Mouse (Mus musculus) lung, postnatal 4 days (tissue): ENCODE data around the gene Gm11555.
"Not testable (repeated sequence)": the region's sequence is repeated elsewhere in the genome, so short reads cannot be mapped to it uniquely, and the experiment has no call there.

ENCODE experiments used
- DNase-seq, 2 experiments: peaks; one replicate each; pipeline ENCODE4 v3.0.0; 2021

Gene Gm11555

GRCm38 (mm10) chr11:99650136-99650535, at the start of gene Gm11555:
Gene Gm11555, minus strand, starts transcription at chr11:99650236.
- DNase-seq = no peak

DNA sequence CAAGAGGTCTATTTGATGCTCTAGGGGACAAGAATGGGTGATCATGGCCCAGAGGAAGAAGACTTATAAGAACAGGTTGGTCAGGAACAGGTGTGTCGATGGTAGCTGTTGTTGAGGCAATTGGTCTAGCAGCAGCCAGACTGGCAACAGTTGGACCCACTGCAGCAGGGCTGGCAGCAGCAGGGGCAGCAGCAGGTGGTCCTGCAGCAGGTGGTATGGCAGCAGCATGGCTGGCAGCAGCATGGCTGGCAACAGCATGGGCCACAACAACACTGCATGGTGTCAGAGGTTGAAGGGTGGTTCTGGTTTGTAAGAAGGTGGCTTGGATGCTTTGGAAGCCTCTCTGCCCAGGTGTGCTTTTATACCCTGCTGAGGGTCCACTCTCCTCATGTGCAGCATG, 40.4 kb upstream of the Gm11555 start, which contains the start of gene Gm14190:
Gene Gm14190, minus strand, starts transcription at position 278 of the 400 bp plus-strand sequence.
- no peak for DNase-seq

DNA sequence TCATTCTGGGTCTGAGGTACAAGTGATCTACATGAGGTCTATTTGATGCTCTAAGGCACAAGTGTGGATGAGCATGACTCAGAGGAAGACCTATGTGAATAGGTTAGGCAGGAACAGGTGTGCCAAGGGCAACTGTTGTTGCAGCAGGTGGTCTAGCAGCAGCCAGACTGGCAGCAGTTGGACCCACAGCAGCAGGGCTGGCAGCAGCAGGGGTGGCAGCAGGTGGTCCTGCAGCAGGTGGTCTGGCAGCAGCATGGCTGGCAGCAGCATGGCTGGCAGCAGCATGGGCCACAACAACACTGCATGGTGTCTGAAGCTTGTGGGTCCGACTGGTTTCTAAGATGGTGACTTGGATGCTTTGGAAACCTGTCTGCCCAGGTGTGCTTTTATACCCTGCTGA, 35.2 kb upstream of the Gm11555 start:
- not testable (repeated sequence) for DNase-seq

DNA sequence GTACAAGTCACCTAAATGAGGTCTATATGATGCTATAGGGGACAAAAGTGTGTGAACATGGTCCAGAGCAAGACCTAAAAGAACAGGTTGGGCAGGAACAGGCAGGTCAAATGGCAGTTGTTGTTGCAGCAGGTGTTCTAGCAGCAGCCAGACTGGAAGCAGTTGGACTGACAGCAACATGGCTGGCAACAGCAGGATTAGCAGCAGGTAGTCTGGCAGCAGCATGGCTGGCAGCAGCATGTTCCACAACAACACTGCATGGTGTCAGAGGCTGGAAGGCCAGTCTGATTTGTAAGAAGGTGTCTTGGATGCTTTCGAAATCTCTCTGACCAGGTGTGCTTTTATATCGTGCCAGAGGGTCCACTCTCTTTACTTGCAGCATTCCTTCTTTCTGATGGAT, 33.4 kb upstream of the Gm11555 start:
- no peak for DNase-seq

GRCm38 (mm10) chr11:99665860-99666259, 15.8 kb upstream of the Gm11555 start, which contains the start of gene Krtap4-6:
Gene Krtap4-6, minus strand, starts transcription at chr11:99665960.
- no peak for DNase-seq

GRCm38 (mm10) chr11:99662802-99663201, 12.8 kb upstream of the Gm11555 start:
- no peak for DNase-seq

DNA sequence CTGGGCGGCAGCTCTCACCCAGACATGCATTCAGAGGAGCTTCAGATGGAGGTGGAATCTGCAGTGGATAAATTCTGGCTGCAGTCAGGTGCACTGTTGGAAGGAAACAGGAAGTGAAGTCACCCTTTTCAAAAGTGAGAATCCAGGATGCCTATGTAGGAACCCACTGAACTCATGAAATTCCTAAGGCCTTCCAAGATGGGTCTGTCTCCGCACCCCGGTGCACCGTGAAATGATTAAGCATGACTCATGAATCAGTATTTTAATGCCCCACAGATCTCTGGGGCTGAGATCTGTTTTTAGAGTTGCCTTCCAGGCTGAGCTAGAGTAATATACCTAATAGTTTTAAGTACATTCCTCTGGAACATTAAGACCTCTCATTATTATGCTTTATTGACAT, 9.2 kb upstream of the Gm11555 start:
- no peak for DNase-seq

- not testable (repeated sequence) for DNase-seq
Observed at GRCm38 (mm10) chr11:99658467-99659010, 8.5 kb upstream of the Gm11555 start, which contains the start of gene Gm11563. Gene Gm11563, minus strand, starts transcription at chr11:99658960.

- no peak for DNase-seq
Observed at GRCm38 (mm10) chr11:99657051-99657450, 7.0 kb upstream of the Gm11555 start.

DNA sequence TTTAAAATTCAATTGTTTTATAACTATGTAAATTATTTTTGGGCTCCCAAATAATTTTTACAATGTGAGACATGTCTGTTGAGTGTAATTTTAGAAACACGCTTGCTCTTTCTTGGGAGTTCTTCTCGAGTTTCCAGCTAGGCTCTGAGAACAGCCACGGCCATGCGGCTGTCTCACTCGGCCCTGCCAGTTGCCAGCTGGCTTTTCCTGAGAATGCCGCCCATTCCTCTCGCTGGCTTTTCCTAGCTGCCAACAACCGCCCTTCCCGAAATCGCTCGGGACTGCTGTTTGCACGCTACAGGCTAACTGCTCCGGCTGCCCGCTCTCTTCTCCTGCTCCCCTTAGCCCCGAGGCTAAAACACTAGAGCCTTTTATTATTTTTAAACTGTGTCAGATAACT, 3.6 kb downstream of the Gm11555 start:
- DNase-seq = no peak

DNA sequence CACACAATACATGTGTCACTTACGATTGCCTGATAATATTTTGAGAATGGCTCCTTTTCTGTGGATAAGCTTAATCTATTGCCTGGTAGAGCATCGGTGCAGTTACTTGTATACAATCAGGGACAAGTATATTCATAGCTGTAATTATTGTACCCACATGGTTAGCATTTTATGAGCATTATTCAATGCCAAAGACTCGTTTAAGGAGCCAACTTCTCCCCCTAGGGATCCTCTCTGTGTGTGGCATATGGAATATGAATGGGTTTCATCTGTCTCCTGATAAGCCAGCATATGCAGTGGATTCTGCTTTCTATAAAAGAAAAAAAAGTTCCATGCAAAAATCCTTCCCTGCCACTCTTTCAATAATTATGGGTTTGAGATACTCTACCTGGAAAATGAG, 5.7 kb downstream of the Gm11555 start:
- no peak for DNase-seq

DNA sequence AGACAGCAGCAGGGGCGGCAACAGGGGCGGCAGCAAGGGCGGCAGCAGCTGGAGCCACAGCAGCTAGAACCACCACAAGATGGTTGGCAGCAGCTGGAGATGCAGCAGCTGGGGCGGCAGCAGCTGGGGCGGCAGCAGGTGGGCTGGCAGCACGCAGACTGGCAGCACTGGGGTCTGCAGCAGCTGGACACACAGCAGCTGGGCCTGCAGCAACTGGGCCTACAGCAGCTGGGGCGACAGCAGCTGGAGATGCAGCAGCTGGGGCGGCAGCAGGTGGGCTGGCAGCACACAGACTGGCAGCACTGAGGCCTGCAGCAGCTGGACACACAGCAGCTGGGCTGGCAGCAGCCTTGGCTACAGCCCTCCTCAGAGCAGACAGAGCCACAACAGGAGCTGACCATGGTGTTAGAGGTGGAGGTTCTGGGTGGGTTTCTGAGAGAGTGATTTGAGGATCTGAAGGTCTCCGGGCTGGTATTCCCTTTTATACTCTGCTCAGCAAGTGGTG, 6.3 kb downstream of the Gm11555 start, which contains the start of gene Krtap4-7:
Gene Krtap4-7, minus strand, starts transcription at position 455 of the 505 bp plus-strand sequence.
- not testable (repeated sequence) for DNase-seq

DNA sequence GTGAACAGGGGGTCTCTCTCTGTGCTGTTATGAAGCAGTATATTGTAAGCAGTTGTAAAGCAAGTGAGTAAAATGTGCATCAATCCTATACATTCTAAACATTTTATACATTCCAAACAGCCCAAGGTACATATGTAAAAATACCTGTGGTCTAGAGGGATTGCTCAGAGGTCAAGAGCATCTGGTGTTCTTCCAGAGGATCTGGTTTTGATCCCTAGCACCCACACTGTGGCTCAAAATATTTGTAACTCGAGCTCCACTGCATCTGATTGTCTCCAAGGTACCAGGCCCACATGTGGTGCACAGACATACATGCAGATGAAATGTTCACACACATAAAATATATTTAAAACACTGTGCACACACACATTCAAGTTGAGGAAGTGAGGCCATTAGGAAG, 9.1 kb downstream of the Gm11555 start:
- DNase-seq = no peak

DNA sequence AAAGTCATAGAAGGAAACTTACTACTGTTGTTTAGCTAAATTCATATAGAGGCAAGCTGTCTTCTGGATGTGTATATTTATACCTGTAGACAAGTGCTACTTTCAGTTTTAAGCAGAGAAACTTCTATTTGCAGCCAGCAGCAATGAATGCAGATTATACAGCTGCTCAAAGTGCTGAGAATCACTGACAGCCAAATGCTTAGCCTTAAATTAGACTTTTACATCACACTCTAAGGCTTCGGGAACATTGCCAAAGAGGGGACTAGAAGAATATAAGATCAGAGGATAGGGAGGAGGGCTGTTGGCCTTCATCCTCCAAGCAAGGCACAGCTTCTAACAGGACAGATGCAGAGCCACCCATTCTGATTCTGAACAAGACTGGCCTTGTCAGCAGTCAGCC, 12.9 kb downstream of the Gm11555 start:
- DNase-seq = no peak

GRCm38 (mm10) chr11:99634653-99635134, 15.3 kb downstream of the Gm11555 start, which contains the start of gene Krtap4-2:
Gene Krtap4-2, minus strand, starts transcription at chr11:99635084.
- no peak for DNase-seq

DNA sequence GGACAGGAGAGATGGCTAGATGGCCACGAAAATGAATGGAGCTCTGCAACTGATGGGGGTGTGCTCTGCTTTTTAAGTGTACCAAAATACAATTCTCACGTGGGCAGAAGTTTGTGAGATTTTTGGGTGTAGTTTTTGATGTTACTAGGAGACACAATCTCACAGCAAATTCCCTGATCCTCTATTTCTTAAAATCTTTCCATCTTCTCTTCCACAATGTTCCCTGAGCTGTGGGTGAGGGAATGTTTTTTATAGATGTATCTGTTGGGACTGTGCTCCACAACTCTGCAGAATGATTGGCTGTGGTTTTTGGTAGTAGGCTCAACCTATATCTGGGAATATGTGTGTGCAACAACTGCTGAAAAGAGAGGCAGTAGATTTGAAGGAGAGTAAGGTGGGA, 16.7 kb downstream of the Gm11555 start:
- no peak for DNase-seq

GRCm38 (mm10) chr11:99630890-99631289, 19.1 kb downstream of the Gm11555 start:
- DNase-seq = no peak

DNA sequence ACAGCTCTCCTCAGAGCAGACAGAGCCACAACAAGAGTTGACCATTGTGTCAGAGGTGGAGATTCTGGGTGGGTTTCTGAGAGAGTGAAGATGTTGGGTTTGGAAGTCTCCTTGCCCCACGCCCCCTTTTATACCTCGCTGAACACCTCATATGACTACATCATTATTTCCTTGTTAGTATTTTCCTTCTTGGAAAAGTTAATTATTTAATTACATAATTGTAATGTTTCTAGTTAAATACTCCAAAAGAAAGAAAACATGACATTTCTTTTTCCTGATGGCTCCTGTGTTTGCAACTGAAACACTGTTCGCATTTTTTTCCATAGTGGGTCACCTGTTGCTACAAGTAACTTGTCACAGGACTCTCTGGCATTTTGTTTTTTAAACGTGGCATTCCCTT, 21.9 kb downstream of the Gm11555 start, which contains the start of gene Krtap4-1:
Gene Krtap4-1, minus strand, starts transcription at position 101 of the 400 bp plus-strand sequence.
- no peak for DNase-seq

DNA sequence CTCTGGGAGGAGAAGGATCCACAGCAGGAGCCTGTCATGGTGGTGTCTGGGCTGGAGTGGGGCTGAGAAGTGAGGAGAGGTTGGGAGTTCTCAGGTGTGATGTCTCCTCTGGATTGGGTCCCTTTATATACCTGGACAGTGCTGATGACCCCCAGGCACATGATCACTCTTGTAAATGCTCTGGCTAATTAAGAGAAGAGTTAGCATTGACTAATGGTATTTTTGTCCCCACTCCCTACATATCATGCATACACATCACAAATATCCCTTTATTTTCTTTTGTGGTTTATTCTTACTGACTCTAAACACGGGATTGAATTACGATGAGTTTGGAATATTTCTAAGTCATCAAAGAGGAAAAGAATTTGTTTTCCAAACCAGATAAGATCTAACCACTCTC, 29.7 kb downstream of the Gm11555 start, which contains the start of gene Gm11562:
Gene Gm11562, minus strand, starts transcription at position 101 of the 400 bp plus-strand sequence.
- DNase-seq = no peak

- no peak for DNase-seq
Observed at GRCm38 (mm10) chr11:99614796-99615363, 35.2 kb downstream of the Gm11555 start, which contains the start of gene Krtap2-4. Gene Krtap2-4, minus strand, starts transcription at chr11:99614846.

GRCm38 (mm10) chr11:99610089-99610488, 39.9 kb downstream of the Gm11555 start, which contains the start of gene Gm11937:
Gene Gm11937, minus strand, starts transcription at chr11:99610189.
- DNase-seq = not testable (repeated sequence)

DNA sequence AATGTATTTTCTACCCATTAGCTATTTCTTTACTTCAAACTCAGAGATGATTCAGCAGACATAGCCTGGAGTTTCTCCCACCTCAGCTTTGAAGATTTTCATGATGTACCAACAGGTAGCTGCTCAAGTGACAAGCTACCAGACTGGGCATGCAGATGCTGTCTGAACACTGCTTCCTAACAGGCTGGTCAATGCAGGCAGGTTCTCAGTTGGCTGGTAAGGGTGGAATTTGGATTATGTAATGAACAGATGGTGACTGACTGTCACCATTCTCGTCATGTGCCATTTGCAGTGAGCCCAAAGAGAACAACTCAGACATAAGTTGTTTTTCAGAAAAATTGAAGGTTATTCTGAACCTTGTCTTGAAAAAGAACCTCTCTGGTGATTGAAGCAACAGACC, 40.9 kb downstream of the Gm11555 start:
- DNase-seq = no peak

DNA sequence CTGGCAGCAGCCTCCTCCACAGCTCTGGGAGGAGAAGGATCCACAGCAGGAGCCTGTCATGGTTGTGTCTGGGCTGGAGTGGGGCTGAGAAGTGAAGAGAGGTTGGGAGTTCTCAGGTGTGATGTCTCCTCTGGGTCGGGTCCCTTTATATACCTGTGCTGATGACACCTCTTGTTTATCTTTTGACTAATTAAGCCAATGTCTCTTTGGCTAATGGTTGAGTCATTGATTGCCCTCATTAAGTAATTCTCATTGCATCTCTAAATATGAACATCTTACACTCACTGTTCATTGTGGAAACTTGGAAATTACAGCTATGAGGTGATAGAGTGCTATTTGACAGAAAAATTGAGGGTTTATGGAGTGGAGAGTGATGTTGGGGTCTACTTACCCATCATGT, 46.8 kb downstream of the Gm11555 start, which contains the start of gene Gm11938:
Gene Gm11938, minus strand, starts transcription at position 101 of the 400 bp plus-strand sequence.
- not testable (repeated sequence) for DNase-seq
